ENCODE assay signal across 8 mouse cellular contexts in genomic region chr3:110249891-110250838, GRCm38 (mm10). TPM values are rescaled to one million over a fixed set of nuclear protein-coding genes. Genes with fewer than 3 reads are reported as not detected.
DNase-seq lines count a peak whose midpoint lies in the region; ATAC-seq lines count a peak whose summit lies in the region.

No protein-coding gene starts in this region.

- H3K4me3 ChIP-seq in megakaryocyte, embryonic 14.5 days (replicated peaks) = peak overlapping the region; percentile 100

- peaks cover 11% of the 10 kb centered on the region for H3K4me1 ChIP-seq in megakaryocyte, embryonic 14.5 days

- peak; percentile 46 for ATAC-seq in inflammation-experienced regulatory T-cells, adult 6 months

- DNase-seq in adipocyte (ENCODE audit: low spot score) = peak; percentile 82
- peak; percentile 72 for DNase-seq in embryo, embryonic 10 days (ENCODE audit: low spot score)
- DNase-seq in gastrocnemius, postnatal 10 days = peak; percentile 82
- DNase-seq in left cerebral cortex, adult 9 months (ENCODE audit: low spot score in 2 of 2) = peak; percentile 35 to 67
- DNase-seq in right cerebral cortex, postnatal 10 days (ENCODE audit: low spot score in 2 of 2) = peak; percentile 79 to 81
- DNase-seq in urinary bladder, postnatal 14 days (ENCODE audit: low spot score) = peak; percentile 69

- no peaks in the 10 kb centered on the region for H3K27me3 ChIP-seq in megakaryocyte, embryonic 14.5 days (replicated peaks)

- peaks cover 24% of the 10 kb centered on the region for H3K36me3 ChIP-seq in megakaryocyte, embryonic 14.5 days (replicated peaks; ENCODE audit: low read length)

- no peaks in the 10 kb centered on the region for H3K9me3 ChIP-seq in megakaryocyte, embryonic 14.5 days

RNA-seq across cellular contexts. Expression of gene Prmt6, which starts 0.6 kb away (rescaled TPM):
- 1 to 10 TPM; 5.2 to 5.6 TPM for total RNA-seq in gastrocnemius, postnatal 10 days (2021)
- polyA plus RNA-seq in inflammation-experienced regulatory T-cells, adult 6 months (2017; shearing (Covaris generic)) = 1 to 10 TPM; 2.9 to 5.1 (median 4.4) TPM
- 8.2 and 9.5 TPM in 2 replicates for polyA plus RNA-seq in megakaryocyte, embryonic 14.5 days (2012; ENCODE audit: insufficient read depth, low replicate concordance)

Comparison
In these comparisons a context has a peak if more than half of its experiments do, and no peak if none do; other contexts are left out.
1. Peak in every context shown above with its lines: DNase-seq, ATAC-seq and H3K4me3 ChIP-seq.